Mouse (Mus musculus) large intestine, adult 2 months (tissue): ENCODE measurements around the gene H2-Ab1. TPM values are rescaled to one million over a fixed set of nuclear protein-coding genes. Genes with fewer than 3 reads are reported as not detected.

Source experiments
- DNase-seq: peaks from one replicate; pipeline ENCODE4 v3.0.0-alpha.2; 2012; ENCODE audit warnings: low read depth, low spot score
- WGBS: fragments of 180-500 bp; shearing (Covaris S2); methylation state at CpG from one replicate; pipeline ENCODE4 v1.1.7; 2018; 5-methylcytosine and 5-hydroxymethylcytosine counted together
- polyA plus RNA-seq: library from polyadenylated mRNA; depleted of rRNA; stranded (reverse); fragments of >200 nt; gene quantifications from 2 replicates; pipeline ENCODE4 v1.2.3, GENCODE M21; 2012

Gene H2-Ab1
- polyA plus RNA-seq, 1 experiment, result 3,098 TPM

- 70% methylated on average over 3 of the region's 3 CpGs for WGBS
- no peak for DNase-seq
Observed at GRCm38 (mm10) chr17:34237741-34238140, 19.7 kb upstream of the H2-Ab1 start.

GRCm38 (mm10) chr17:34238706-34239105, 18.8 kb upstream of the H2-Ab1 start, which contains the start of gene H2-Ob:
Gene H2-Ob (plus strand): TSS chr17:34238903.
- 50% methylated on average over 3 of the region's 3 CpGs for WGBS
- no peak for DNase-seq

DNA sequence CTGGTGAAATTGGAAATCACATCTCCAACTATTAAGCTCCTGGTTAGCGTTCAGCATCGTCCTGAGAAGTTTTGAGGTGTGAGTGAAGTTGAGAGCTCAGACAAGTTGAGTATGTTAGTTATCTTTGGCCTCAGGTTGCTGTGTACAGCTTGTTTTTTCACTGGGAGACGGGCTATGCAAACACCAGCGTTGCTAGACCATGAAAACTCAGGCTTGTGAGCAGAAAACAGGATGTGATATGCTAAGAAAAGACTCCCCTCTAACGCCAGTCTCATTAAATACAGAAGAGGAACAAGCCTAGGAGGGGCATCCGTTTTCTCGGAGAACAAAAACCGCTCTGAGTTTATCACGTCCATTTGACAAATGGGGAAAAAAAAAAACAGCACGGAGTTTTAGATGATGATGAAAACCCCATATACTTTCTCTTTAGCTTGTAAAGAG, 17.9 kb upstream of the H2-Ab1 start:
- 53% methylated on average over 10 of the region's 10 CpGs for WGBS
- no peak for DNase-seq

GRCm38 (mm10) chr17:34240366-34240765, 17.1 kb upstream of the H2-Ab1 start:
- DNase-seq, result no peak
- 58% methylated on average over 3 of the region's 3 CpGs for WGBS

- WGBS, result 67% methylated on average over 6 of the region's 6 CpGs
- DNase-seq, result no peak
Observed at GRCm38 (mm10) chr17:34240916-34241315, 16.6 kb upstream of the H2-Ab1 start.

DNA sequence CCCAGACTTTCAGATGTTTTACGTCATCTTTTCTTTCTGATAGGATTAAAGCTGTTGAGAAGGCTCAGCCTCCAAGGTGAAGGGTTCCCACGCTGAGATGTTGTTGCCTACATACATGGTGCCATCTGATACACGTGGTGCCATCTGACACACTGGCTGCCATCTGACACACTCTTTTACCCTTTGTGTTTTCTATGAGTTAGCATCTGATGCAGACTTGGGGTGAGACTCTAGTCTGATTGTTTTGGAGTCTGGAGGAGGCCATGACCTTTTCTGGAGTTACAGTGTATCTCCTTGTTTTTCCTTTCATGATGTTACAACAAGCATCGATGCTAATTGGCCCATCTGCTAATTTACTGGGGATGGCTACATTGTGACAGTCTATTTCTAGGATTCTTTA, 12.8 kb upstream of the H2-Ab1 start:
- WGBS, result 74% methylated on average over 4 of the region's 4 CpGs

GRCm38 (mm10) chr17:34247047-34247446, 10.4 kb upstream of the H2-Ab1 start:
- 78% methylated on average over 3 of the region's 3 CpGs for WGBS

More for the DNA sequence above, 12.8 kb upstream of the H2-Ab1 start:
- DNase-seq, result no peak

GRCm38 (mm10) chr17:34248764-34249163, 8.7 kb upstream of the H2-Ab1 start:
- DNase-seq, result no peak
- 31% methylated on average over 2 of the region's 2 CpGs for WGBS

More at GRCm38 (mm10) chr17:34247047-34247446, 10.4 kb upstream of the H2-Ab1 start:
- DNase-seq, result no peak

GRCm38 (mm10) chr17:34249361-34249760, 8.1 kb upstream of the H2-Ab1 start:
- WGBS, result 53% methylated on average over 3 of the region's 3 CpGs

GRCm38 (mm10) chr17:34249878-34250277, 7.6 kb upstream of the H2-Ab1 start:
- no peak for DNase-seq
- 11% methylated on average over 4 of the region's 4 CpGs for WGBS

More at GRCm38 (mm10) chr17:34249361-34249760, 8.1 kb upstream of the H2-Ab1 start:
- no peak for DNase-seq

- DNase-seq, result no peak
Observed at GRCm38 (mm10) chr17:34251666-34252065, 5.8 kb upstream of the H2-Ab1 start.

DNA sequence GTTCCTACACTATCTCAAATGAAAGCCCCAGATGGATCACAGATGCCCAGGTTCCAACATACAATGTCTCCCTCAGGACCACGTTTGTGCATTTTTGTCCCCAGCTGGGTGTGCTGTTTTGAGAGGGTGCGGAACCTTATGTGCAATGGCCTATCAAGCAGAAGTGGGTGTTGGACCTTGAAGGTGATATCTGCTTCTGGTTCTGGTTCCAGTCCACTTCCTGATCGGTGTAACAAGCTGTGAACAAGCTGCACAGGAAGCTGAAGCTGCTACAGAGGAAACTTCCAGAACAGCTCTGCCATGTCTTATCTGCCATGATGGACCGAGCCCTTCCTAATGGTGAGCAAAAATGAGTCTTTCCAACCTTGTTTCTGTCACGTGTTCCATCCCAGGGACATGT, 988 bp upstream of the H2-Ab1 start:
- 81% methylated on average over 5 of the region's 5 CpGs for WGBS
- no peak for DNase-seq

More at GRCm38 (mm10) chr17:34251666-34252065, 5.8 kb upstream of the H2-Ab1 start:
- 49% methylated on average over 4 of the region's 4 CpGs for WGBS

- DNase-seq, result no peak
- WGBS, result 34% methylated on average over 5 of the region's 5 CpGs
Observed at GRCm38 (mm10) chr17:34260551-34260950, 3.1 kb downstream of the H2-Ab1 start.

DNA sequence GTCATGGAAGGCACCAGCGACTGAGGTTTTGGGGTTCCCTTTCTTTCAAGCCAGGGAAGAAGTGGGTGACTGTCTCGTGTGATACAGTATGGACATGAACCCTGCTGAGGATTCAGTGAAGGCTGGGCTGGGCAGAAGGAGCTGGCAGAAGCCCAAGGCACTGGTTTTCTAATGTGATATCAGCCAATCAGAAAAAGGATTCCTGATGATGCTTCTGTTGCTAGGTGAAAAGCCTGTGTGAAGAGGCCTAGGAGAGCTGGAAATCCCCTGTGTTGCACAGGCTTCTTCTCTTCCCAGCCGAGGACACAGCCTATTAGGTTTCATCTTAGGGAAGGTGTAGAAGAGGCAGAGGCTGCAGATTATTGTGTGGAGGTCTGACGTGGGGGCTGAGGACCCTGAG, 4.0 kb downstream of the H2-Ab1 start:
- WGBS, result 25% methylated on average over 4 of the region's 4 CpGs
- peak; percentile 57 for DNase-seq

- peak; percentile 60 for DNase-seq
Observed at GRCm38 (mm10) chr17:34263068-34263467, 5.6 kb downstream of the H2-Ab1 start.

DNA sequence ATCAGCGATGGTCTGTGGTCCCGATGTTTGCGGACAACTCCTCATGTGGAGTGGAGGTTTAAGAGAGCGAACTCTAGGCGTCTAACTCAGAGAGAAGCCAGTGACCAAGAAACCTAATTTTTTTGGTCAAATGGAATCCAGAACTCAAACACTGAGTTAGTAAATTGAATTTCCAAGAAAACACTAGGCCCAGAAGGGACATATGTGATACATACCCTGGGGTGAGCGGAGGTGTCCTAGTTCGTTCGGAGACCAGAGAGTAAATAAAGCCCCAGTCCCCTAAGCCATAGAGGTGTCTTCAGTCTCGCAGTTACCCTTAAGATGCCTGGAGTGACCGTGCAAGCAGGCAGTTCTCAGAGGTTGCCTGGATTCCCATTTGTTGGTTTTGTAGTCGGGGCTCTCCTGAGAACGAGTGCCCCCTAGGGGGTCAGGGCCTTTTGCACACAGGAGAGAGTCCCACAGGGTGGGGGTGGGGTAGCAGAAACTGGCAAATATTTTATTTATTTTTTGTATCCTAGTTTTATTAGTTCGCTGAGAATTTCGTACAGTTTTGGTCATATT, 6.4 kb downstream of the H2-Ab1 start:
- no peak for DNase-seq
- WGBS, result 11% methylated on average over 14 of the region's 14 CpGs

More at GRCm38 (mm10) chr17:34263068-34263467, 5.6 kb downstream of the H2-Ab1 start:
- WGBS, result 1% methylated on average over 8 of the region's 8 CpGs

- 2% methylated on average over 92 of the region's 93 CpGs for WGBS
- no peak for DNase-seq
Observed at GRCm38 (mm10) chr17:34264452-34265351, 7.2 kb downstream of the H2-Ab1 start.

GRCm38 (mm10) chr17:34268262-34268661, 10.8 kb downstream of the H2-Ab1 start:
- DNase-seq, result no peak
- WGBS, result 63% methylated on average over 2 of the region's 2 CpGs

GRCm38 (mm10) chr17:34268748-34269147, 11.3 kb downstream of the H2-Ab1 start:
- 78% methylated on average over 2 of the region's 2 CpGs for WGBS
- no peak for DNase-seq

DNA sequence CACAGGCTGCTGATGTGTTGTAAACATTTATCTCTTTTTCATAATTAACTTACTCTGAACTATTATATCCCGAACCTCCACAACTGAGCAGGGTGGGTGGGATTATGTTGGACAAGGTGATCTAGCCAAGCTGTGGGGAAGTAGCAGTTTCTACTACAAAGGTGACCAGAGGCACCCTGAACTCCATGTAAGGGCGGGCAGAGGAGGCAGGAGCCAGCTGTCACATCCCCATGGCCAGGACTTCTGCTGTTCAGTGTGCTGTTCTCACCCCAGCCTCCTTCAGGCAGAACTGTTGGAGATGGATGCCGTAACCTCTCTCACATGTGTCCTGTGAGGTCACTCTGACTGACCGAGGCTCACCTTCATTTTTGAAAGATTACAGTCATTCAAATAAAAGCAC, 12.3 kb downstream of the H2-Ab1 start:
- 68% methylated on average over 4 of the region's 4 CpGs for WGBS

DNA sequence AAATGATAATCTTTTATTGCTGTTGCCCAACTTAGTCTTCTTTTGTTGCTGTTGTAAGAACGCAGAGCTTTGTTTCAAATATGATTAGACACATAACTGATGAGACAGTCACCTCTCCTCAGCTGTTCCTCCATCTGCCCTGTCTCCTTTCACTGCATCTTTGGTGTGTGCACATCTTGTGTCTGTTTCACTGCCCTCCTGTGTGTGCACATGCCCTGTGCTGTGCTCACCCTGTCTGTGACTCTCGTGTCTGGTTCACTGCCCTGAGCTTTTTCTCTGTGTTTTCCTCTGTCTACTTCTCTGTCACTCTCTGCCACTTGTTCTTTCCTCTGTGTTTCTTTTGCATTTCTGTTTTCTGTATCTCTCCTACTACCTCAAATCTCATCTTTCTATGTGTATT, 12.7 kb downstream of the H2-Ab1 start:
- WGBS, result 61% methylated on average over 2 of the region's 2 CpGs
- no peak for DNase-seq

More for the DNA sequence above, 12.3 kb downstream of the H2-Ab1 start:
- DNase-seq, result no peak
